Mouse (Mus musculus): ENCODE results near the gene Prkar2b. TPM values are rescaled to one million over a fixed set of nuclear protein-coding genes. Genes with fewer than 3 reads are reported as not detected.

Gene Prkar2b
- polyA plus RNA-seq, 1 experiment from 2014 or later: 78.2 TPM

- Histone ChIP-seq H3K4me1 (peaks cover 22% of the 10 kb centered on the region), H3K4me3 (no peak overlapping the region), H3K4me2 (replicated peaks) (peak overlapping the region; percentile 78), H3K27ac (no peak overlapping the region), H3K9ac (no peak overlapping the region), H3K36me3 (no peaks in the 10 kb centered on the region), H3K27me3 (replicated peaks) (no peaks in the 10 kb centered on the region), H3K9me3 (no peaks in the 10 kb centered on the region)
- no peak for ATAC-seq (ENCODE audit: low FRiP score, low read depth)
- 76% methylated on average over 12 of the region's 12 CpGs for WGBS
Measured at GRCm38 (mm10) chr12:32057461-32058199, 3.5 kb downstream of the Prkar2b start.

- no peak overlapping the region for H3K27ac ChIP-seq
- H3K9ac ChIP-seq: no peak overlapping the region
- H3K4me1 ChIP-seq: peaks cover 22% of the 10 kb centered on the region
- H3K4me2 ChIP-seq (replicated peaks): no peak overlapping the region
- H3K27me3 ChIP-seq (replicated peaks): no peaks in the 10 kb centered on the region
- no peaks in the 10 kb centered on the region for H3K36me3 ChIP-seq
- H3K9me3 ChIP-seq: no peaks in the 10 kb centered on the region
- WGBS: 94% methylated on average over 3 of the region's 3 CpGs
- ATAC-seq (ENCODE audit: low FRiP score, low read depth): no peak
- no peak overlapping the region for H3K4me3 ChIP-seq
Measured at GRCm38 (mm10) chr12:32055797-32056196, 5.3 kb downstream of the Prkar2b start.

DNA sequence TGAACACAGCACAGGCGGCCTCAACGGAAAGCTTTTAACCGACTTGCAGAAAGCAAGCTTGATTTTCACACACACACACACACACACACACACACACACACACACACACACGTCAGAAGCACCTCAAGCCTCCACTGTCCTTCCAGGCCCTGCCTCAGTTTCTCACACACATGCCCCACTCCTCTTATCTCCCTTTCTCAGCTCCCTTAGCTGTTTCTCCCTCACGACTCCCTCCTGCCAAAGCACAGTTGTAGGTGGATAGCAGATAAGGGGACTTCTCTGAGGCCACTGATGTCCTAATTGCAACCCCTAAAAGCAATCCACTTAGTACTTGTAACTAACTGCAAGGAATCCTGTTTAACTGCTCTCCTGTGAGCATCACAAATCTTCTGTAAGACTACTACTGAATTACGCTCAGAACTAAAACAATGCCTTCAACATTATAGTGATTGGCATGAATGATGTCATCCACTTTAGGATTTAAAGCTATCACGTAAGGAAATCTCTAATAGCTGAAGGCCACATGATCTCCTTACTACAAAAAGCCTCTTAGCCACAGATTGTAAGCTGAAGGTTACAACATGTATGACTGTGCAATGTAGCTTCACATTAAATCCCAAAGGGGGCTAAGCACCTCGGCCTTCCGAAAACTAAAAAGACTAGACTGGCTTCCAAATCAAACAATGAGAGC is 6.5 kb downstream of the Prkar2b start:
- H3K36me3 ChIP-seq: no peaks in the 10 kb centered on the region
- no peak overlapping the region for H3K4me2 ChIP-seq (replicated peaks)
- no peak overlapping the region for H3K4me3 ChIP-seq
- H3K4me1 ChIP-seq: peaks cover 22% of the 10 kb centered on the region
- no peaks in the 10 kb centered on the region for H3K9me3 ChIP-seq
- ATAC-seq (ENCODE audit: low FRiP score, low read depth): no peak
- H3K9ac ChIP-seq: no peak overlapping the region
- H3K27ac ChIP-seq: no peak overlapping the region
- no peaks in the 10 kb centered on the region for H3K27me3 ChIP-seq (replicated peaks)
- WGBS: 59% methylated on average over 9 of the region's 9 CpGs

- WGBS: 49% methylated on average over 11 of the region's 11 CpGs
- Histone ChIP-seq H3K4me1 (peaks cover 18% of the 10 kb centered on the region), H3K9me3 (no peaks in the 10 kb centered on the region), H3K4me3 (no peak overlapping the region), H3K9ac (no peak overlapping the region), H3K27ac (no peak overlapping the region), H3K27me3 (replicated peaks) (no peaks in the 10 kb centered on the region), H3K4me2 (replicated peaks) (peak overlapping the region; percentile 16; the same call in 1 of the 2 replicates), H3K36me3 (no peaks in the 10 kb centered on the region)
- 0 out of 2 replicates have a peak, but pooled peaks have one; percentile 45 for ATAC-seq (ENCODE audit: low FRiP score, low read depth)
Measured at GRCm38 (mm10) chr12:32053637-32054366, 7.3 kb downstream of the Prkar2b start.

- Histone ChIP-seq H3K4me1 (peaks cover 16% of the 10 kb centered on the region), H3K36me3 (no peaks in the 10 kb centered on the region), H3K9me3 (no peaks in the 10 kb centered on the region), H3K27me3 (replicated peaks) (no peaks in the 10 kb centered on the region), H3K4me3 (no peak overlapping the region), H3K27ac (no peak overlapping the region), H3K4me2 (replicated peaks) (no peak overlapping the region), H3K9ac (no peak overlapping the region)
- no peak for ATAC-seq (ENCODE audit: low FRiP score, low read depth)
- WGBS: 88% methylated on average over 4 of the region's 4 CpGs
Measured at GRCm38 (mm10) chr12:32052882-32053281, 8.2 kb downstream of the Prkar2b start.

- H3K27me3 ChIP-seq (replicated peaks): no peaks in the 10 kb centered on the region
- H3K4me3 ChIP-seq: no peak overlapping the region
- peaks cover 14% of the 10 kb centered on the region for H3K4me1 ChIP-seq
- no peak for ATAC-seq (ENCODE audit: low FRiP score, low read depth)
- WGBS: 86% methylated on average over 5 of the region's 5 CpGs
- no peak overlapping the region for H3K4me2 ChIP-seq (replicated peaks)
- no peaks in the 10 kb centered on the region for H3K9me3 ChIP-seq
- H3K9ac ChIP-seq: no peak overlapping the region
- H3K27ac ChIP-seq: no peak overlapping the region
- no peaks in the 10 kb centered on the region for H3K36me3 ChIP-seq
Measured at GRCm38 (mm10) chr12:32050165-32050564, 10.9 kb downstream of the Prkar2b start.

- 87% methylated on average over 17 of the region's 17 CpGs for WGBS
- Histone ChIP-seq H3K4me2 (replicated peaks) (no peak overlapping the region), H3K27me3 (replicated peaks) (no peaks in the 10 kb centered on the region), H3K36me3 (no peaks in the 10 kb centered on the region), H3K9ac (no peak overlapping the region), H3K4me1 (no peaks in the 10 kb centered on the region), H3K9me3 (no peaks in the 10 kb centered on the region), H3K27ac (no peak overlapping the region), H3K4me3 (no peak overlapping the region)
- no peak for ATAC-seq (ENCODE audit: low FRiP score, low read depth)
Measured at GRCm38 (mm10) chr12:32045566-32046330, 15.3 kb downstream of the Prkar2b start.

- no peaks in the 10 kb centered on the region for H3K4me1 ChIP-seq
- no peak overlapping the region for H3K27ac ChIP-seq
- 68% methylated on average over 5 of the region's 5 CpGs for WGBS
- H3K27me3 ChIP-seq (replicated peaks): no peaks in the 10 kb centered on the region
- no peak for ATAC-seq (ENCODE audit: low FRiP score, low read depth)
- no peak overlapping the region for H3K4me2 ChIP-seq (replicated peaks)
- no peaks in the 10 kb centered on the region for H3K9me3 ChIP-seq
- no peaks in the 10 kb centered on the region for H3K36me3 ChIP-seq
- no peak overlapping the region for H3K4me3 ChIP-seq
- no peak overlapping the region for H3K9ac ChIP-seq
Measured at GRCm38 (mm10) chr12:32044487-32045134, 16.5 kb downstream of the Prkar2b start.

GRCm38 (mm10) chr12:32033536-32033935 is 27.6 kb downstream of the Prkar2b start:
- no peak overlapping the region for H3K4me3 ChIP-seq
- no peaks in the 10 kb centered on the region for H3K4me1 ChIP-seq
- H3K9ac ChIP-seq: no peak overlapping the region
- no peak overlapping the region for H3K27ac ChIP-seq
- 90% methylated on average over 6 of the region's 6 CpGs for WGBS
- H3K36me3 ChIP-seq: no peaks in the 10 kb centered on the region
- no peak overlapping the region for H3K4me2 ChIP-seq (replicated peaks)
- no peaks in the 10 kb centered on the region for H3K9me3 ChIP-seq
- no peak for ATAC-seq (ENCODE audit: low FRiP score, low read depth)
- no peaks in the 10 kb centered on the region for H3K27me3 ChIP-seq (replicated peaks)

GRCm38 (mm10) chr12:32032917-32033316 is 28.2 kb downstream of the Prkar2b start:
- H3K36me3 ChIP-seq: no peaks in the 10 kb centered on the region
- H3K9me3 ChIP-seq: no peaks in the 10 kb centered on the region
- no peak overlapping the region for H3K9ac ChIP-seq
- H3K27me3 ChIP-seq (replicated peaks): no peaks in the 10 kb centered on the region
- no peak overlapping the region for H3K27ac ChIP-seq
- no peak overlapping the region for H3K4me2 ChIP-seq (replicated peaks)
- no peak for ATAC-seq (ENCODE audit: low FRiP score, low read depth)
- H3K4me1 ChIP-seq: no peaks in the 10 kb centered on the region
- H3K4me3 ChIP-seq: no peak overlapping the region
- WGBS: 95% methylated on average over 7 of the region's 7 CpGs

DNA sequence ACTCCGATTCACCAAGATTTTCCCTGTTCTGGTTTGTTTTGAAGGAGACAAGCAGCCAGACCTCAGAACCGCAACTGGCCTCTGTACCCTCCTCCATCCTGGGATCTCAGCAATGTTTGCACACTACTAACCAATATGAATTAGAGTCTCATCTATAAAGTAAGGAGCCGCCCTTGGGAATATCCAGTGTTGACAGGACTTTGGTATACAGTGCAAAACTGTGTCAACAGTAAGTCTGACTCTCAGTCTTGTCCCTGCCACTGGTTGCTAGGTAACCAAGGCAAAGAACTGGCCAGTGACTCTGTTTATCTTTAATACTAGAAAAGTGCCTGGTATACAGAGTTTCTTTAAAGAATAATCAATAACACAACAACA is 42.7 kb downstream of the Prkar2b start:
- 76% methylated on average over 3 of the region's 3 CpGs for WGBS
- Histone ChIP-seq H3K4me2 (replicated peaks) (no peak overlapping the region), H3K36me3 (no peaks in the 10 kb centered on the region), H3K9me3 (no peaks in the 10 kb centered on the region), H3K27me3 (replicated peaks) (no peaks in the 10 kb centered on the region), H3K27ac (no peak overlapping the region), H3K9ac (no peak overlapping the region), H3K4me1 (peaks cover 6% of the 10 kb centered on the region; the same call in 1 of the 2 replicates), H3K4me3 (no peak overlapping the region)
- ATAC-seq (ENCODE audit: low FRiP score, low read depth): no peak
